Mouse (Mus musculus) embryo, embryonic 11.5 days (tissue): Measurements from ENCODE around the gene Dusp9.

Experiments used
- DNase-seq: peaks from one replicate; pipeline ENCODE4 v3.0.0-alpha.2; 2012; ENCODE audit warnings: low read depth, low spot score

Gene Dusp9

DNA sequence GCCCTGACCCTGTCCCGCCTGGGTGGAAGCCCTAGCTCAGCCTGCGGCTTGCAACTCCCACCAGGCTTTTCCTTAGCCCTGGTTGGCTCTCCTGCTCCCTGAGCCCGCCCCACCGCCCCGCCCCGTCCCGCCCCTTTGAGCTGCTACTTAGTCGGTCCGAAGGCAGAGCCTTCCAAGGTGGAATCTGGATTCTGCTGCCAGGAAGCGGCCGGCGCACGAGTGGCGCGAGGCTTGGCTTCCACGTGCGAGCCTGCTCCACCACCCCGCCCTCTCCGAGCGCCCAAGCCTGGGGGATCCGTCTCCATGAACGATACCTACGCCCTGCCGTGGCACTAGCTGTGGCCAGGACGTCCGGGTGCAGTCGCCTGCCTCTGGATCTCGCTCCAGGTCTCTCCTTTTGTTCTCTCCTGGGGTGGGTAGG is at the start of gene Dusp9:
TSS of gene Dusp9 (plus strand) at position 165 of the 421 bp plus-strand sequence.
- DNase-seq: peak; percentile 51

DNA sequence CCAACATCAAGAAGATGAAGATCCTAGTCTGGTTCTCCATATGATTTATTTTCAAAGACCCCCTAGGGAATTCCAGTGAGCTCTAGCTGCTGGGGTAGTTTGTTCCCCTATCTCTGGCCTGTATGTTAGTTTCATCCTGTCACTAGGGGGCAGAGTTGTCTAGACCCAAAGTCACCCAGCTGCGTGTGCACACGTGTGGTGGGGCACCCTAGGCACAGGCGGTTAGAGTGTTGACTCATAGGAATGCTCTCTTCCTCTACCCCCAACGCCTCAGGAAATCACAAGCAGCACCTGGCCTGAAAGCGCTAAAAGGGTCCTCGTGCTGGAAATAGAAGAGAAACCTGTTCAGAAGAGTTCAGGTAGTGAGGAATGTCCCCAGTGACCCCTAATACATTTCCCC is 46.0 kb upstream of the Dusp9 start:
- DNase-seq: no peak

DNA sequence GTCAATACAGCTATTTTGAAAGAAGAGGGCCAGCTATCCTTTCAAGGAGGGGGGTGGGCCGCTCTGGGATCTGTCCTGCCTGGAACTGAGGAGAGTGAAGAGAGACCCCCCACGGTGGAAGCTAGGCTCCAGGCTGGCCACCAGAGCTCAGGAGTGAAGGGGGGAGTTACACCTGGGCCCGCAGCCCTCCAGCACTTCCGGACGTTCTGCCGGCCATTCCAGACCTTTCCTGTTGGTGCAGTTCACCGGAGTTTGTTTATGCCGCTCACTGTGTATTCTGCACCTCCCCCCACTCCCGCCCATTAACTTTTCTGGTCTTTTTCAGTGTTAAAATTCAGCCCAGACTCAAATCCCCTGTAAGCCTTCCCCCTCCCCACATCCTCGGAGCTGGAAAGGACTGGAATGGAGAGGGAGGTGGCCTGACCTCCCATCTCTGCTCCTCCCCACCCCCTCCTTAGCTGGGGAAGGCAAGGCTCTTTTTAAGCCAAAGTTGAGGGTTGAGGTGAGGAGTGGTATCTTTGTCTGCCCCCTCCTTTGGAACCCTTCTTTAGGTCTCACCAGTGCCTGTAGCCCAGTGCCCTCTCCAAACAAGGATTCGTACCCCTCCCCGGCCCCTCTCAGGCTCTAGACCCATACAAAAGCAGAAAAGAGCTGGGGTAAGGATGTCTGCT is 44.6 kb upstream of the Dusp9 start:
- no peak for DNase-seq

DNA sequence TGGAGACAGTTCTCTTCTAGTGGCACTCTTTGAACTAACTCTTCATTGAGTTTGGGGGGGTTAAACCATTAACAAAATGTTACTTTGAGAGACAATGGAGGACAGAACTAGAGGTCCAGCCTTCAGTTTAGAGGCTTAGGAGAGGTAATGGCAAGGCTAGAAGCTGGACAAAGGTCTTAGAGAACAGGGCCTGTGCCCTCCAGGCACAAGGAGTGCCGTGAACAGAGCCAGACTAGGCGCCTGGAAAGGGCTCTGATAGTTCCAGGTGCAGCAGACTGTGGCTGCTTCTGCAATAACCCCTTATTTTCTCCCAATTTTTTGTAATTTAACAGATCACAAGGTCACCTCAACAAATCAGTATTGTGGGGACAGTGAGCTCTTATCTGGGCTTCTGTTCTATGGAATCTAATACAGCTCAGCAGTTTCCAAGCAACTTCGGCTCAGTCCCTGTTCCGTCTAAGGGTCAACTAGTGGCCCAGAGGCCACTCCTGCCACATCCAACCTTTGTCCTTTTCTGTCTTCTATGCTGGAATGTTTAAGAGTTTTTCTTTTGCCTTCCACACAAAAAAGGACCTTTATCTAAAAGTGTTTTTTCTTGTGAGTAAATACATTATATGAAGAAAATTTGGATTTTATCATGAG is 43.8 kb upstream of the Dusp9 start:
- no peak for DNase-seq

DNA sequence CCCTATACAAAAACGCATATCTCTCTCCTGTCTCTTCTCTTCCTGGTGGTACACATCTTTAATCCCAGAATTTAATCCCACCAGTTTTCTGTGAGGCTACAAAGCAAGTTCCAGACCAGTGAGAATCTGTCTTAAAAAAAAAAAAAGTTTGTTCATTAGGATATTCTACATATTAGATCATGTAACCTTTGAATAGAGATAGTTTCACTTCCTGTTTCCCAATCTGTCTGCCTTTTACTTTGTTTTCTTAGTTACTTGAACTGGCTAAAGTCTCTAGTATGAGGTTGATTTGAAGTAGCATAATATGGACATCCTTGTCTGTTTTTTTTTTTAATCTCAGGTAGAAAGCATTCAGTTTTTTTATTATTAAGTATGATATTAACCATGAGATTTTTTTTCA is 37.8 kb upstream of the Dusp9 start:
- no peak for DNase-seq

DNA sequence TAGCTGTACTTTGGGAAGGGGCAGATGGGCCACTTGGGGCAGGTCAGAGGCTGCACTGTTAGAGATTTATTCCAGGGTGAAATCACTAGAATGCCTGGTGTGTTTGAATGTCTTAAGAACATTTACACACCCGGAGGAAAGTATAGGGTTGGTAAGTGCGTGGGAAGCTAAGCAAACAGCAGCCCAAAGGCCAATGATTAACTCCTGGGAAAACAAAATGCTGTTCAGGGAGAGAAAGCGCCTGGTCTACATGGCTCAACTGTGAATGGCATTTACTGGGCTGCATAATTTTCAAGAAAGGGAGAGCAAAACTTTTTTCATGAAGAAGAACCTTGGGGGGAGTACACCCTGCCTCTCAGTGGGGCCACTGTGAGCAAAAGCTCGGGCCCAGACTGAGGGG is 25.6 kb upstream of the Dusp9 start:
- no peak for DNase-seq

DNA sequence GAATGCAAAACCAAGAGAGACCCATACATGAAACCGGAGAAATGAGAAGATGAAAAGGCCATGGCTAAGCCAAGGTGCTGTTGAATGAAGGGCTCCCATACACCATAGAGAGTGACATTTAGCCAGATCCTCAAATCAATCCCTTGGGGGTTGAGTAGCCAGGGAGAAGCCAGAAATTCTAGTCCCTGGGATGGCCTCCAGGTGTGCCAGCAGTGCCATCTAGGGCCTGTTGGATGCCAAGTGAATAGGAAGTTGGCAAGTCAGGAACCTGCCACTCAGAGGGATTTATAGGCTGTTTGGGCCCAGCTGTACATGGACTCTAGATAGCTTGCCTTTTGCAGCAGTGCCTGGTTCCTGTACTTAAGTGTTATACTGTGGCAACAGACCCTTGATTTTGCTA is 23.3 kb upstream of the Dusp9 start:
- DNase-seq: no peak

DNA sequence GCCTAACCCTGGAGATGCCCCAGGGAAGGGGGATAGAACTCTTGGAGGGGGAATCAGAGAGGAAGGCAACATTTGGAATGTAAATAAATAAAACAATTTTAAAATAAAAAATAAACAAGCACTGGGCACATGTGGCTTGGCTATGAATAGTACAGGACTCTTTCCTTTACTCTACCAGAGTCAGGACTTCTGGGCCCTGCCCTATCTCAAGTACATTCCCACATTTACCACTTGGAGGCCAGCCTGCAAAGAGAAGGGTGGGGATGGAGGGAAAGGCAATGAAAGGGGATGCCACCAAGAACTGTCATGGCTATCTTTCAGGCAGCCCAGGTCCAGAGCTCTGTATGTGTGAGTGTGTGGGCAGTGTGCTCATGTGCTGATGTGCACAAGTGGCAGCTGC is 19.8 kb upstream of the Dusp9 start:
- DNase-seq: no peak

DNA sequence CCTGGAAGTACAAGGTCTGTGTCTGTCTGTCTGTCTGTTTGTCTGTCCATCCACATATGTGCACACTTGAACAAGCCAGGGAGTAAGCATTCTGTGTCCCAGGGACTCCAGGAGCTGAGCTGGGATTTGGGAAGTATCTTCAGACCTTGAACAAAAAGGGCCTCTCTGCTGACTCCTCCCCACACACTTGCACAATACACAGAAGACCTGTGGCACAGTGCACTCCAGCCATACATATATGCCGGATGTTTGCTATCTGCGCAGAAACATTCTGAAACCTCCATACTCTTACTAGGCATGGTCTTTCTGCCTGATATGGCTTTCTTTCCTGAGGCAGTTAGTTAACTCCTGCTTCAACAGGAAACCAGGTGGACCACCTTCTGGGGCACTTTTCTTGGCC is 19.3 kb upstream of the Dusp9 start:
- DNase-seq: no peak

DNA sequence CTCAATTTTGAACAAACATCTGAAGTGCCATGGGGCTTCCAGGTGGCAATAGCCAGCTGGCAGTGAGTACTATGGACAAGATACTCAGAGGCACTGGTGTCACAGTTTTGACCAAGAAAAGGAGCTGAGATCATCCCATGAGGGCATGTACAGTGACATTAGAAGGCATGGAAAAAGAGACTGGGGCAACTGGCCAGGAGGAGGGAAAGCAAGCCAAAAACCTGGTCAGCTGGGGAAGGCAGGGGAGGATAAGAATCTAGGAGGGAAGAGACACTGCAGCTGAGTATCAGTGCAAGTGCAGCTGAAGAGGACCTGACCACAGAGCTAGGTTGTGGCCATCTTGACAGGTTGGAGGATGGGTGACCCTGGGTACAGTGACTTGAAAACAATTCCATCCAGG is 12.2 kb upstream of the Dusp9 start:
- DNase-seq: no peak

DNA sequence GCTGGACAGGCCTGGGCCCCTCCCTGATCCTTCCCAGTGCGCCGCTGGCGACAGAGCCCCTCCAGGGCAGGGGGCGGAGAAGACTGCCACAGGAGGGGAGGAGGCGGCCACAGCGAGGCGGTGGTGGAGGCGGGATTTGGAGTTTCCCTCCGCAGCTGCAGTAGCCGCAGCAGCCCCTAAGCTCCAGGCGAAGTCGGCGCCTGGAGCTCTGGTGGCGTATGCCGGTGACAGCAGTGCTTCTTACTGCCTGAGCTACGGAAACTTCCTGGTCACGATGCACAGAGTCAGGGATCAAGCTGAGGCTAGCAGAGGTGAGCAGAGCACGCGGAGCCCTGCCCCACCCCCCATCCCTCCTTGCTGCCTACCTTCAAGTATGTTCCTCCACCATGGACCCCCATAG is 3.8 kb upstream of the Dusp9 start:
- no peak for DNase-seq

DNA sequence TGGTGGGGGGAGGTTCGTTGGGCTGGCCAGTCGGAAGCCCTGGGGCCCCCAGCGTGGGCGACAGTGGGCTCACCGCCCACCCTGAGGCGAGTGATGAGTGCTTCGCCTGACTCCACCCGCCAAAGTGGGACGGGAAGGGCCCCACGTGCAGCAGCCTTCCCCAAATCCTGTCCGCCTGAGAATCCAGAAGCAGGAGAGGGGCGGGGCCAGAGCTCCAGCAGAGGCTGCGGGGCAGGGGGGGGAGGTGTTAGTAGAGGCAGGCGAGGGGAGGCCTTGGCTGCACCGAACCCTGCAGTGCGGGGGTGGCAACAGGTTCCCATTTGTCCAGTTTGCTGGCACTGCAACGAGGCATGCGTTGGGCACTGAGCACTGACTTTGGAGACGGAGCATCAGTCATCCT is 1.8 kb upstream of the Dusp9 start:
- DNase-seq: no peak

DNA sequence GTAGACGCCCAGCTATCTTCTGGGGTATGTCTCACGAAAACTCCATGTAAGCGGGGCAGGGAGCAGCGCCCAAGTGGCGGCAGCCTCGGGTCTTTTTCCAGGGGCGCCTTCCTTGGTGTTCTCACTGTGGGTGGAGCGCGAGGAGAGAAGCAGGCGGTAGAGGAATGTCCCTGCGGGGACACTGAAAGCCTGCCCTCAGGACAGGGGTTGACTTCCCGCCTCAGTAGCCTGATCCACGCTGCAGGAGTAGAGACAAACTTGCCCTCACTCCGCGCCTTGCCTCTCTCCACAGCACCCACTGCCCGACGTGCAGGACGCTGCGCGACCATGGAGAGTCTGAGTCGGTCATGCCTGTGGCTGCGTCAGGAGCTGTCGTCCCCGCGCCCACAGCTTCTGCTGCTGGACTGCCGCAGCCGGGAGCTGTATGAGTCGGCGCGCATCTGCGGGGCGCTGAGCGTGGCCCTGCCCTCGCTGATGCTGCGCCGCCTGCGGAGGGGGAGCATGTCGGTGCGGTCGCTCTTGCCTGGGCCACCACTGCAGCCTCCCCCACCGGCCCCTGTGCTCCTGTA is 766 bp downstream of the Dusp9 start:
- no peak for DNase-seq

DNA sequence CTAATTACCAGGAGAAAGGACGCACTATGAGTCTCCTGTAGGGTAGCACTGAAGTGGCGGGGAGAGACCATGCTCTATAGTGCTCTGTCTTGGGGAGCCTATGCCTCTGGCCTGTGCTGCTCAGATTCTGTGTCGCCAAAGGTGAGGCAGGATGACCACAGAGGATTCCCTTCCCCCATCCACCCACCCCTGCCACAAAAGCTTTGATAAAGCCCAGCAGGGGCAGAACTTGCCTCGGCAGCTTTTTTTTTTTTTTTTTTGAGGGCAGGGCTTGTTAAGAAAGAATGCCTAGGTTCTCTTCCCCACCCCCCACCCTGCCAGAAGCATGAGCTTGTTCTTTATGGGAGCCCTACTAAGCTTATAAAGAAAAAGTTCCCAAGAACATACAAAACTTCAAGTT is 5.9 kb downstream of the Dusp9 start:
- no peak for DNase-seq

DNA sequence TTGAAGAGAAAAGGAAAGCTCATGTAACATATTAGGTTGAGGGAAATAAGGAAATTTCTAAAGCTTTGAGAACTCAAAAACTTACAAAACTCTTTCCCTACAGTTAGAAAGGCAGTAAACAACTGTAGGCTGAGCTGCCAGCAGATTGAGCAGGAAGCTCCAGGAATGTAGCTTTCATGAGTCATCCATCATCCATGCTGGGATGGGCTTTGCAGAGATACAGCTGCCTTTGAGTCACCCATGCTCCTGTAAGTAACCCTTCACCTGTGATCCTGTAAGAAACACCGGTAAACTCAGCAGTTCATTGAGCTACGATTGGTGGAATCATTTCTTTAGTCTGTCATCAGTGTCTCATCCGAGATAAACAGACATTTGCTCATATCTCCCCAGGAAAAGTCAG is 11.7 kb downstream of the Dusp9 start:
- no peak for DNase-seq

DNA sequence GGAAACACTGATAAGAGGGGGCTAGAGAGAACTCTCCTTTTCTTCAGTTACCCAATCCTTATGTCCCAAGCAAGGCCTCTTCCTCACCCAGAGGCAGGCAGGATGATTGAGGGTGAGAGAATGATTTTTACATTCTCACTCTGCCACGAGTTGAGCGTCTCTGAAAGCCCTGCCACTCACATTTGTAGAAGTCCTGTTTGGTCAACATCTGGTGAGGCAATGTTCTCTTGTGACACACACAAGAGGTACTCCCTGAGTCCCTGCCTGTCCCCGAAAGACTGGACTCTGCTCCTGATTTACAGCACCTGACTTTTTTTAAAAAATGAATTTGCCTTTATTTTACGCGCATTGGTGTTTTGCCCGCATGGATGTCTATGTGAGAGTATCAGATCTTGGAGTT is 14.2 kb downstream of the Dusp9 start:
- DNase-seq: no peak

DNA sequence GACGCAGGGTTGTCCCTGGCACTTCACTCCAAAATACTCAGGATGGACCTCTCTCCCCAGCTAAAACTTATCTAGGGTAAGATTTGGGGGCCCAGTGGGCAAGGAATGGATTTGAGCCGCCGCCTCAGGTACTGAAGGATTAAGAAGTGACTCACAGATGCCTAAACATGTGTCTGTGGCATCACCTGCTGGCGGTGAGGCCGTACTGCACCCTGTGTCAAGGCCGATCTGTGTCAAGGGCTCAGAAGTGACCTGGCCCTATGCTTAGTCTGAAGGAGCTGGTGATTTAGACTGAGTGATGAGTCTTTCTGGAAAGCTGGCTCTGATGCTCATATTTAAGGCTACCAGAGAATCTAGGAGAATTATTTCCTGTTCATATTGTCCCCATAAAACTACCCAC is 15.0 kb downstream of the Dusp9 start:
- DNase-seq: peak; percentile 47

DNA sequence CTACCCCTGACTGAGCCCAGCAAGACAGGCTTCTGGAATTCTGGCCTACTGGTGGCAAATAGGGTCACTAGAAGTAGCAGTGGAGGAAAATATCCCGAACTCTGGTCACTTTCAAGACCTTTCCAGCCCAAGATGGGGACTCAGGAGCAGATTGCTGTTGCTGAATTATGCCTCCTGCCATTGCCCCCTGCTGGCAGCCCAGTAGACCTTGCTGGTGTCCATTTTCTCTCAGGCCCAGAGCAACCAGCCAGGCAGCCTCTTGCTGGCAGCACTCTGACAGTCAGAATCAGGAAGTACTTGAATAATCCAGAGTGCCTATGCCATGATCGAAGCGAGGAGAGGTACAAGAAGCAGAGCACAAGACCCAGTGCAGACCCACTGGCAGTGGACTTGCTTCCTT is 16.3 kb downstream of the Dusp9 start:
- no peak for DNase-seq

DNA sequence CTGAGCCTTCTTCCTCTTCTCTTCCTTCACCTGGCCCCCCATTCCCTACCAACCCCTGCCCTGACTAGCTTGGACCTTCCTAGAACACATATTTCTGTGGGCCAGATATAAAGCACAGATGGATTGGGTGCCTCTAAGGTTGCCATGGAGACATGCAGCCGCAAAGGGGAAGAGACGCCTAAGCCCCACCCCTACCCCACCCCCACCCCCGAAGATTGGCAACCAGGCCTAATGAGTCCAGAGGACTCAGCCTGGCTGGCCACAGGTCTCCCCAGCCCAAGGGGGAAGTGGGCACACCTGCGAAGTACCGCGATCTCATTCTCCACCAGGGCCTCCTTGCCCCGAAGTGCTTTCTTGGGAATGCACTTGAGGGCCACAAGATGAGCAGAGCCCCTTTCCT is 19.2 kb downstream of the Dusp9 start:
- no peak for DNase-seq

DNA sequence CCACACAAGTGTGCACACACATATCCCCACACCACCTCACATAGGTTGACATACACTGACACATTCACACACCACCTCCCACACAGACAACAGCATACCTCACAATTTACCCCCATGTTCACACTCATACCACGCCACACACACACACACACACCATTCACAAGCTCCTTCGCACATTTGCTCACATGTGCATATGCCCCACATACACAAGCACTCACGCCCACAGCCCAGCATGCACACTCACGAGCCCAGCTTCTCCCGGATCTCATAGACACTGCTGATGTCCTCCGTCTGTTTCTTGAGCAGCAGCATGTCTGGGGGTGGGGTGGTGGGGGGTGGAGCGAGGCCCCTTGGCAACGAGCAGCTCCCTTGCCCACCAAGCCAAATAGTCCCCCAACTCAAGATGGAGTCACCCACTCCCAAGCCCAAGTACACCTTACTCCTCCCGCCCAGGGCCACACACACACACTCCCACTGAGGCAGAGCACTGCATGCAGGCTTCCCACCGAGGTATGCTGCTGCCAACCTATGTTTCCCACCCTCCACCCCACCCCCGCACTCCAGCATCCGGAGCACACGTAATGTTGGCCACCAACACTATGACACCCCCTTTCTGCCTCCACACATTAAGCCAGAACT is 19.8 kb downstream of the Dusp9 start:
- no peak for DNase-seq

DNA sequence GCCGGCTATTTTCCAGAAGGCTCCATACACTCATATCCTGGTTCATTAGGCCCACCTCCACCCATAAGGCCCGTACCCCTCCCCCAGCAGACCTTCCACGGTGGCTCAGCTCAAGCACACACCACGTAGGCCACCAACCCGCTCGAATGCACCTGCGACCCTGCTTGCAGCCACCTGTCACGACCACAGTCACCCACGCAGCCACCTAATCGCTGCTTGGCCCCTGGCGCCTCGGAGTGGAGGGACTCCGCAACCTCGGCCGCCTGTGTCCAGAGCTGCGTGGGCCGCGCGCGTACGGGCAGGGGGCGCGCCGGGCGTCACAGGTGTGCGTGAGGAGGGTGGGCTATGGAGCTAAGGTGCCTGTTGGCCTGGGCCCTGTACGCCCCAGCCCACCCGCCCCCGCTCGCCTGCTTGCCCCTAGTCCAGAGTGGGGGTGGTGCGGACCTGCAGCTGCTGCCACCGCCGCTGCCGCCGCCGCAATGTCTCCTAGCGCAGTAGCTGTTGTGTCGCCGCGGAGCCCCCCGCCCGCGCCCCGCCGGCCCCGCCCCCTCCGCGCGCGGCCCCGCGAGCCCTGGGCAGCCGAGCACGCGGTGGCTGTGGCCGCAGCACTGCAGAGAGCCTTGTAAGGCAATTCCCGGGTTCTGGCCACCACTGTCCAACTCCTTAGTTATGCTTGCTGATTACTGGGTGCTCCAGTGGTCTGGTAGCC is 20.5 kb downstream of the Dusp9 start, which contains the start of gene Pnck:
TSS of gene Pnck (minus strand) at position 543 of the 709 bp plus-strand sequence.
- DNase-seq: no peak

DNA sequence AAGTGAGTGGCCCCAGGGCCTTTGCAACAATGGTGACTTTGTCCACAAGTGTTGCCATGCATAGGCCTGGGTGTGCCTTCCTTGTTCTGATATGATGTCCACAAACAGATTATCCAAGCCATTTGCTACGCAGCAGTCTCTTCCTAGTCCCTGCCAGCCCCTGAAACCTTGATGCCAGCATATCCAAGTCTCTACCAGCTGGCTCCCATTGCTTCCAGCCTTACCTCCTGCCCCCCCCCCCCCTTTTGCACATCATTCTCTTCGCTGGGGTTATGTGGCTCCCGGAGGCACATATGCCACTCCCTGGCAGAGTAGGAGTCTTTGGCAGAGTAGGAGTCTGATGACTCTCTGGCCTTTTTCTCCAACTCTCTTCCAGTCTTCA is 21.1 kb downstream of the Dusp9 start:
- no peak for DNase-seq
